ENCODE assay signal across 24 mouse cellular contexts in genomic region chr6:25442096-25442495, GRCm38 (mm10).
DNase-seq lines count a peak whose midpoint lies in the region; ATAC-seq and TF ChIP-seq lines count a peak whose summit lies in the region.
"Had no signal": no experiment of that assay in that cellular context is flagged by ENCODE, and none has a peak within 500 bp of the region (broad histone marks: within the 10 kb centered on the region; RNA-seq: fewer than 3 reads in every experiment).

No protein-coding gene starts in this region.

- no peak overlapping the region for H3K27ac ChIP-seq in embryonic facial prominence, embryonic 11.5 days (replicated peaks; ENCODE audit: low read depth, low read length)
- no peak overlapping the region for H3K27ac ChIP-seq in embryonic facial prominence, embryonic 10.5 days (replicated peaks)
- H3K27ac ChIP-seq in thymus, adult 2 months (ENCODE audit: control insufficient read depth, insufficient read depth, low read length): no peak overlapping the region
- H3K27ac ChIP-seq: embryonic facial prominence, embryonic 12.5 days; embryonic facial prominence, embryonic 15.5 days; forebrain, embryonic 10.5 days; forebrain, embryonic 12.5 days had no signal

- no peak overlapping the region for H3K4me3 ChIP-seq in embryonic facial prominence, embryonic 11.5 days (ENCODE audit: low read depth, low read length)
- no peak overlapping the region for H3K4me3 ChIP-seq in embryonic facial prominence, embryonic 10.5 days
- no peak overlapping the region for H3K4me3 ChIP-seq in thymus, adult 2 months (ENCODE audit: control insufficient read depth, insufficient read depth, low read length)
- H3K4me3 ChIP-seq: embryonic facial prominence, embryonic 12.5 days; embryonic facial prominence, embryonic 15.5 days; erythroblast, embryonic 14.5 days; forebrain, embryonic 10.5 days; forebrain, embryonic 12.5 days had no signal

- no peaks in the 10 kb centered on the region for H3K27me3 ChIP-seq in embryonic facial prominence, embryonic 11.5 days (ENCODE audit: control insufficient read depth, insufficient read depth, low read length)
- H3K27me3 ChIP-seq in embryonic facial prominence, embryonic 10.5 days (replicated peaks; ENCODE audit: low read depth, poor library complexity, severe bottlenecking): no peaks in the 10 kb centered on the region
- no peaks in the 10 kb centered on the region for H3K27me3 ChIP-seq in thymus, adult 2 months (ENCODE audit: control insufficient read depth, insufficient read depth, low read length)
- H3K27me3 ChIP-seq: CH12.LX; embryonic facial prominence, embryonic 12.5 days; embryonic facial prominence, embryonic 15.5 days; forebrain, embryonic 12.5 days had no signal

- no peak overlapping the region for H3K9ac ChIP-seq in embryonic facial prominence, embryonic 11.5 days (replicated peaks; ENCODE audit: low read length)
- H3K9ac ChIP-seq: embryonic facial prominence, embryonic 12.5 days; embryonic facial prominence, embryonic 15.5 days; forebrain, embryonic 12.5 days had no signal

- no peak for TF ChIP-seq POLR2A in thymus, adult 2 months (IDR thresholded peaks at IDR 0.05; ENCODE audit: control insufficient read depth, extremely low read depth, insufficient read depth, low read length, poor library complexity)

- H3K9me3 ChIP-seq in embryonic facial prominence, embryonic 11.5 days (replicated peaks; ENCODE audit: control insufficient read depth, low read length): no peaks in the 10 kb centered on the region
- H3K9me3 ChIP-seq in embryonic facial prominence, embryonic 10.5 days: no peaks in the 10 kb centered on the region
- H3K9me3 ChIP-seq: embryonic facial prominence, embryonic 12.5 days; embryonic facial prominence, embryonic 15.5 days; forebrain, embryonic 10.5 days; forebrain, embryonic 12.5 days; G1E had no signal

- WGBS in embryonic facial prominence, embryonic 11.5 days: 62% methylated on average over 2 of the region's 2 CpGs
- WGBS in embryonic facial prominence, embryonic 10.5 days: 69% methylated on average over 2 of the region's 2 CpGs
- WGBS in thymus, adult 2 months: 87% methylated on average over 2 of the region's 2 CpGs

- H3K4me1 ChIP-seq in embryonic facial prominence, embryonic 11.5 days (ENCODE audit: control insufficient read depth, insufficient read depth, low read length): no peaks in the 10 kb centered on the region
- H3K4me1 ChIP-seq in embryonic facial prominence, embryonic 10.5 days: no peaks in the 10 kb centered on the region
- no peaks in the 10 kb centered on the region for H3K4me1 ChIP-seq in thymus, adult 2 months (replicated peaks; ENCODE audit: control insufficient read depth, insufficient read depth, low read length)
- H3K4me1 ChIP-seq: embryonic facial prominence, embryonic 12.5 days; embryonic facial prominence, embryonic 15.5 days had no signal

- DNase-seq in embryonic facial prominence, embryonic 11.5 days (ENCODE audit: low spot score): peak; percentile 34
- no peak for DNase-seq in embryonic facial prominence, embryonic 10.5 days (ENCODE audit: low spot score)
- DNase-seq in retina, embryonic 14.5 days (ENCODE audit: low spot score): peak; percentile 71
- no peak for DNase-seq in adrenal gland, postnatal 25 days
- DNase-seq in thymus, adult 2 months: no peak
- DNase-seq: adrenal gland, adult 2 months; adrenal gland, postnatal 10 days; adrenal gland, postnatal 36 days; B cell, adult 2 months; cerebellum, adult 11-12 months; cerebellum, adult 2 months; cerebellum, adult 9-10 months; cerebellum, postnatal 10 days; cerebellum, postnatal 25 days had no signal

- H3K36me3 ChIP-seq in embryonic facial prominence, embryonic 11.5 days (replicated peaks; ENCODE audit: control insufficient read depth, insufficient read depth, low read depth, low read length): no peaks in the 10 kb centered on the region
- H3K36me3 ChIP-seq in embryonic facial prominence, embryonic 10.5 days (replicated peaks): no peaks in the 10 kb centered on the region
- no peaks in the 10 kb centered on the region for H3K36me3 ChIP-seq in thymus, adult 2 months (ENCODE audit: control insufficient read depth, insufficient read depth, low read length)
- H3K36me3 ChIP-seq: embryonic facial prominence, embryonic 12.5 days; embryonic facial prominence, embryonic 15.5 days; forebrain, embryonic 10.5 days; forebrain, embryonic 12.5 days; G1E had no signal

- no peak for TF ChIP-seq CTCF in thymus, adult 2 months (IDR thresholded peaks at IDR 0.05; ENCODE audit: borderline replicate concordance, control insufficient read depth, extremely low read depth, insufficient read depth, low read length, poor library complexity)

- ATAC-seq in embryonic facial prominence, embryonic 11.5 days (replicated peaks; ENCODE audit: insufficient number of reproducible peaks, low FRiP score, low TSS enrichment, low read depth): no peak
- ATAC-seq: CD4-positive, CD25-positive, alpha-beta regulatory T cell, adult 4 months; forebrain, embryonic 14.5 days; forebrain, embryonic 16.5 days had no signal

- H3K4me2 ChIP-seq in embryonic facial prominence, embryonic 11.5 days (ENCODE audit: low read depth, low read length): no peak overlapping the region
- H3K4me2 ChIP-seq: embryonic facial prominence, embryonic 12.5 days; embryonic facial prominence, embryonic 15.5 days; forebrain, embryonic 12.5 days had no signal

Comparison
In these comparisons a context has a peak if more than half of its experiments do, and no peak if none do; other contexts are left out.
1. DNase-seq: peak in embryonic facial prominence, embryonic 11.5 days (single experiment) and retina, embryonic 14.5 days (single experiment); none in embryonic facial prominence, embryonic 10.5 days (single experiment), adrenal gland, postnatal 25 days (single experiment) and thymus, adult 2 months (single experiment).